Mouse (Mus musculus): ENCODE measurements at regions not wholly inside any gene's neighbourhood (a gene's known extent, or its start where the extent isn't known, plus 50 kb on each side); places are given as distances from the start of the nearest gene placed in this dataset.
A peak's percentile ranks its signal among the peaks of the same experiment; 100 is the strongest.

GRCm38 (mm10) chr16:76183556-76183955, 161.5 kb upstream of the Samsn1 start:
- no peak for DNase-seq (ENCODE audit: low spot score)

- DNase-seq (ENCODE audit: low spot score): no peak
These were observed 161.0 kb upstream of the Samsn1 start for GRCm38 (mm10) chr16:76183105-76183504.

- DNase-seq (ENCODE audit: low spot score): no peak
These were observed 159.5 kb upstream of the Samsn1 start for GRCm38 (mm10) chr16:76181596-76181995.

GRCm38 (mm10) chr16:76167651-76168050, 145.6 kb upstream of the Samsn1 start:
- no peak for DNase-seq (ENCODE audit: low spot score)

GRCm38 (mm10) chr16:76160879-76161278, 138.8 kb upstream of the Samsn1 start:
- DNase-seq (ENCODE audit: low spot score): no peak

- no peak for DNase-seq (ENCODE audit: low spot score)
These were observed 136.5 kb upstream of the Samsn1 start for GRCm38 (mm10) chr16:76158585-76158984.

- no peak for DNase-seq (ENCODE audit: low spot score)
These were observed 131.9 kb upstream of the Samsn1 start for GRCm38 (mm10) chr16:76153766-76154525.

GRCm38 (mm10) chr16:76149581-76149980, 127.5 kb upstream of the Samsn1 start:
- DNase-seq (ENCODE audit: low spot score): no peak

GRCm38 (mm10) chr16:76133892-76134291, 111.8 kb upstream of the Samsn1 start:
- DNase-seq (ENCODE audit: low spot score): no peak

- DNase-seq (ENCODE audit: low spot score): no peak
These were observed 108.4 kb upstream of the Samsn1 start for GRCm38 (mm10) chr16:76130486-76130885.

- peak; percentile 6 for DNase-seq (ENCODE audit: low spot score)
These were observed 107.9 kb upstream of the Samsn1 start for GRCm38 (mm10) chr16:76129982-76130381.

GRCm38 (mm10) chr16:76123021-76123384, 100.9 kb upstream of the Samsn1 start:
- no peak for DNase-seq (ENCODE audit: low spot score)

GRCm38 (mm10) chr16:76122172-76123020, 100.3 kb upstream of the Samsn1 start:
- no peak for DNase-seq (ENCODE audit: low spot score)

- DNase-seq (ENCODE audit: low spot score): no peak
These were observed 98.6 kb upstream of the Samsn1 start for GRCm38 (mm10) chr16:76120712-76121111.

GRCm38 (mm10) chr16:76110383-76110782, 88.3 kb upstream of the Samsn1 start:
- DNase-seq (ENCODE audit: low spot score): no peak

- DNase-seq (ENCODE audit: low spot score): no peak
These were observed 86.4 kb upstream of the Samsn1 start for GRCm38 (mm10) chr16:76108464-76108863.

- no peak for DNase-seq (ENCODE audit: low spot score)
These were observed 82.6 kb upstream of the Samsn1 start for GRCm38 (mm10) chr16:76104673-76105072.

GRCm38 (mm10) chr16:76101773-76102172, 79.7 kb upstream of the Samsn1 start:
- DNase-seq (ENCODE audit: low spot score): no peak

- DNase-seq (ENCODE audit: low spot score): no peak
These were observed 75.7 kb upstream of the Samsn1 start for GRCm38 (mm10) chr16:76097808-76098207.

- DNase-seq (ENCODE audit: low spot score): no peak
These were observed 74.3 kb upstream of the Samsn1 start for GRCm38 (mm10) chr16:76096363-76096762.

GRCm38 (mm10) chr16:76085363-76085762, 63.3 kb upstream of the Samsn1 start:
- no peak for DNase-seq (ENCODE audit: low spot score)

GRCm38 (mm10) chr16:76082465-76082864, 60.4 kb upstream of the Samsn1 start:
- no peak for DNase-seq (ENCODE audit: low spot score)

- no peak for DNase-seq (ENCODE audit: low spot score)
These were observed 57.9 kb upstream of the Samsn1 start for GRCm38 (mm10) chr16:76079761-76080502.
